ENCODE assay signal across 37 mouse cellular contexts in the genomic region with DNA sequence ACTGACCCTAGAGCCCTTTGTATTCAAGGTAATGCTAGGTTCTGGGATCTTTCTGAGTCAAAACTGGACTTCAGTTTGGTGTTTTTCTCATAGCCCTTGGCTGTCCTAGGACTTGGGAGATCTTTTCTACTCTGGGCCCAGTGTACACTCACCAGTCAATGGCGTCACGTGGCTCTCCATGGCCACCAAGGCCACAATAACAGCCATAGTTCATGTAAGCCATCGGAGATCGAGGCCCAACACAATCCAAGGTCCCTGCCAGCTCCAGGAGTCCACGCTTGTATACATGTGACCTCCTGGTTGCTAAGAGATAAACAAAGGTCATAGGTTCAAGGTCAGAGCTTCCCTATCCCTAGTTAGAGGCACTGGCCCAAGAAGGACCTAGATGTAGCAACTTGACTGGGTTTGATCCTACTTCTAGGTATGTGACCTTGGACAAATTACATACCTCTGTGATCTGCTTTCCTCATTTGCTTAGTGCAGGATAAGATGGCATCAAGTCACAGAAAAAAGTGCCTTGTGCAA. TPM values are rescaled to one million over a fixed set of nuclear protein-coding genes. Genes with fewer than 3 reads are reported as not detected.
DNase-seq lines count a peak whose midpoint lies in the region; ATAC-seq and TF ChIP-seq lines count a peak whose summit lies in the region.
"Had no signal": no experiment of that assay in that cellular context is flagged by ENCODE, and none has a peak within 500 bp of the region (broad histone marks: within the 10 kb centered on the region; RNA-seq: fewer than 3 reads in every experiment).

No protein-coding gene starts in this region.

- no peak overlapping the region for H3K4me3 ChIP-seq in intestine, embryonic 15.5 days (replicated peaks)
- no peak overlapping the region for H3K4me3 ChIP-seq in intestine, postnatal 0 days (ENCODE audit: low read depth, low read length)
- no peak overlapping the region for H3K4me3 ChIP-seq in small intestine, adult 2 months (ENCODE audit: low read depth, low read length)
- no peak overlapping the region for H3K4me3 ChIP-seq in midbrain, embryonic 15.5 days
- H3K4me3 ChIP-seq: embryonic facial prominence, embryonic 15.5 days; forebrain, embryonic 12.5 days; heart, embryonic 13.5 days; hindbrain, embryonic 10.5 days; hindbrain, embryonic 15.5 days had no signal

- no peak for TF ChIP-seq POLR2A in small intestine, adult 2 months (IDR thresholded peaks at IDR 0.05; ENCODE audit: low read depth, low read length)

- no peak for TF ChIP-seq CTCF in intestine, postnatal 0 days (IDR thresholded peaks at IDR 0.05; ENCODE audit: low read depth)
- no peak for TF ChIP-seq CTCF in small intestine, adult 2 months (IDR thresholded peaks at IDR 0.05; ENCODE audit: extremely low read depth, insufficient read length, insufficient replicate concordance, low read depth, low read length)

- peak; percentile 85 for DNase-seq in R1 (ENCODE audit: low read depth, low spot score)
- peak; percentile 25 for DNase-seq in adrenal gland, postnatal 10 days
- DNase-seq in urinary bladder, postnatal 36 days (ENCODE audit: low spot score in 2 of 2): no peak
- DNase-seq in kidney, adult 8-10 months: no peak
- DNase-seq: B cell, adult 2 months; cerebellum, adult 11-12 months; cerebellum, adult 9-11 months; forebrain, postnatal 0 days; heart, postnatal 10 days; kidney, adult 9 months; kidney, postnatal 10 days; layer of hippocampus, adult 9-11 months; liver; lung, adult 2 months; lung, postnatal 10 days; thymus, adult 2 months had no signal

- H3K4me2 ChIP-seq in intestine, embryonic 15.5 days (replicated peaks): no peak overlapping the region
- no peak overlapping the region for H3K4me2 ChIP-seq in intestine, postnatal 0 days (replicated peaks; ENCODE audit: low read depth)
- no peak overlapping the region for H3K4me2 ChIP-seq in midbrain, embryonic 15.5 days
- H3K4me2 ChIP-seq: embryonic facial prominence, embryonic 15.5 days; forebrain, embryonic 12.5 days; heart, embryonic 13.5 days; hindbrain, embryonic 15.5 days had no signal

- no peaks in the 10 kb centered on the region for H3K27me3 ChIP-seq in intestine, embryonic 15.5 days (replicated peaks)
- no peaks in the 10 kb centered on the region for H3K27me3 ChIP-seq in intestine, postnatal 0 days (replicated peaks; ENCODE audit: control insufficient read depth, insufficient read depth, low read length)
- H3K27me3 ChIP-seq in small intestine, adult 2 months (ENCODE audit: control insufficient read depth, insufficient read depth, low read length): no peaks in the 10 kb centered on the region
- H3K27me3 ChIP-seq in midbrain, embryonic 15.5 days (replicated peaks): no peaks in the 10 kb centered on the region
- H3K27me3 ChIP-seq: embryonic facial prominence, embryonic 15.5 days; hindbrain, embryonic 15.5 days; Patski had no signal

- H3K27ac ChIP-seq in intestine, embryonic 15.5 days: no peak overlapping the region
- no peak overlapping the region for H3K27ac ChIP-seq in intestine, postnatal 0 days (ENCODE audit: low read depth, low read length)
- peak overlapping the region; percentile 75 for H3K27ac ChIP-seq in small intestine, adult 2 months (ENCODE audit: insufficient read depth, low read depth, low read length)
- H3K27ac ChIP-seq in midbrain, embryonic 15.5 days: no peak overlapping the region
- H3K27ac ChIP-seq: embryonic facial prominence, embryonic 15.5 days; forebrain, embryonic 12.5 days; heart, embryonic 13.5 days; hindbrain, embryonic 10.5 days; hindbrain, embryonic 15.5 days; liver, embryonic 14.5 days had no signal

- no peaks in the 10 kb centered on the region for H3K9me3 ChIP-seq in intestine, embryonic 15.5 days
- no peaks in the 10 kb centered on the region for H3K9me3 ChIP-seq in intestine, postnatal 0 days (ENCODE audit: control insufficient read depth)
- H3K9me3 ChIP-seq in midbrain, embryonic 15.5 days: no peaks in the 10 kb centered on the region
- H3K9me3 ChIP-seq: embryonic facial prominence, embryonic 15.5 days; forebrain, embryonic 12.5 days; G1E; heart, embryonic 13.5 days; hindbrain, embryonic 10.5 days; hindbrain, embryonic 15.5 days had no signal

- WGBS in intestine, embryonic 15.5 days: 77% methylated on average over 5 of the region's 5 CpGs
- 64% methylated on average over 5 of the region's 5 CpGs for WGBS in intestine, postnatal 0 days
- 50% methylated on average over 5 of the region's 5 CpGs for WGBS in small intestine, adult 2 months
- WGBS in midbrain, embryonic 15.5 days: 88% methylated on average over 5 of the region's 5 CpGs

- no peak overlapping the region for H3K9ac ChIP-seq in intestine, embryonic 15.5 days
- H3K9ac ChIP-seq in intestine, postnatal 0 days (ENCODE audit: low read depth, low read length): no peak overlapping the region
- H3K9ac ChIP-seq in midbrain, embryonic 15.5 days: no peak overlapping the region
- H3K9ac ChIP-seq: embryonic facial prominence, embryonic 15.5 days; forebrain, embryonic 12.5 days; forebrain, postnatal 0 days; heart, embryonic 13.5 days; hindbrain, embryonic 15.5 days; liver, embryonic 14.5 days had no signal

- H3K36me3 ChIP-seq in intestine, embryonic 15.5 days: no peaks in the 10 kb centered on the region
- H3K36me3 ChIP-seq in intestine, postnatal 0 days (ENCODE audit: control insufficient read depth, insufficient read depth): no peaks in the 10 kb centered on the region; the same call in 1 of the 2 replicates
- no peaks in the 10 kb centered on the region for H3K36me3 ChIP-seq in small intestine, adult 2 months (ENCODE audit: control insufficient read depth, insufficient read depth, low read length)
- no peaks in the 10 kb centered on the region for H3K36me3 ChIP-seq in midbrain, embryonic 15.5 days (replicated peaks)
- H3K36me3 ChIP-seq: embryonic facial prominence, embryonic 15.5 days; forebrain, embryonic 12.5 days; G1E; heart, embryonic 13.5 days; hindbrain, embryonic 10.5 days; hindbrain, embryonic 15.5 days had no signal

- H3K4me1 ChIP-seq in intestine, embryonic 15.5 days (replicated peaks): 0 out of 2 replicates have a peak, but pooled peaks cover 4% of the 10 kb centered on the region
- no peaks in the 10 kb centered on the region for H3K4me1 ChIP-seq in intestine, postnatal 0 days (replicated peaks; ENCODE audit: control insufficient read depth, insufficient read depth, low read length)
- H3K4me1 ChIP-seq in small intestine, adult 2 months (ENCODE audit: control insufficient read depth, insufficient read depth, insufficient read length, low read length): peaks cover 12% of the 10 kb centered on the region; the same call in 1 of the 2 replicates
- H3K4me1 ChIP-seq in midbrain, embryonic 15.5 days: no peaks in the 10 kb centered on the region
- H3K4me1 ChIP-seq: forebrain, embryonic 12.5 days had no signal

- ATAC-seq in intestine, embryonic 15.5 days: peak; percentile 37; the same call in 1 of the 2 replicates
- ATAC-seq in intestine, postnatal 0 days: no peak
- no peak for ATAC-seq in midbrain, embryonic 15.5 days (replicated peaks)
- ATAC-seq: forebrain, postnatal 0 days; inflammation-experienced regulatory T-cells, adult 6 months; midbrain, embryonic 16.5 days; Patski had no signal

RNA-seq across cellular contexts. Expression of gene Pla2g10, which starts 2.9 kb away (rescaled TPM):
- polyA plus RNA-seq in intestine, embryonic 15.5 days (2015; fragmentation: Nextera tagmentation; extraction: Ambion mirVana): 4.8 and 7.9 TPM in 2 replicates
- 9.1 and 10.5 TPM in 2 replicates for polyA plus RNA-seq in intestine, postnatal 0 days (2015; fragmentation: Nextera tagmentation; extraction: Ambion mirVana)
- not detected for total RNA-seq in adrenal gland, postnatal 10 days (2021)
- 9.5 and 21.3 TPM in 2 replicates for polyA plus RNA-seq in small intestine, adult 2 months (2012; rRNA removed)
- 0.39 and 0.42 TPM in 2 replicates for polyA plus RNA-seq in midbrain, embryonic 15.5 days (2015; fragmentation: Nextera tagmentation; extraction: Ambion mirVana)
- total RNA-seq: common myeloid progenitor, adult 5-6 weeks; forebrain, postnatal 0 days; G1E; gastrocnemius, adult 8-10 months; gastrocnemius, postnatal 4 days; heart, postnatal 10 days; left cerebral cortex, postnatal 10 days; neutrophil, adult 5-6 weeks had no signal
- polyA plus RNA-seq: G1E; limb, embryonic 11.5 days; lung, adult 2 months; neural tube, embryonic 11.5 days; Patski had no signal

RNA-seq across cellular contexts. Expression of gene Rrn3, which starts 52.6 kb away (rescaled TPM):
- 49.8 and 54.5 TPM in 2 replicates for polyA plus RNA-seq in intestine, embryonic 15.5 days (2015; fragmentation: Nextera tagmentation; extraction: Ambion mirVana)
- 22.6 and 24.2 TPM in 2 replicates for polyA plus RNA-seq in intestine, postnatal 0 days (2015; fragmentation: Nextera tagmentation; extraction: Ambion mirVana)
- total RNA-seq in adrenal gland, postnatal 10 days (2021): 10 to 100 TPM; 37.6 to 38.0 TPM
- polyA plus RNA-seq in small intestine, adult 2 months (2012; rRNA removed): 1.6 and 2.7 TPM in 2 replicates
- 95.1 and 103 TPM in 2 replicates for polyA plus RNA-seq in midbrain, embryonic 15.5 days (2015; fragmentation: Nextera tagmentation; extraction: Ambion mirVana)

RNA-seq across cellular contexts. Expression of gene 3110001I22Rik, which starts 56.1 kb away (rescaled TPM):
- polyA plus RNA-seq in intestine, embryonic 15.5 days (2015; fragmentation: Nextera tagmentation; extraction: Ambion mirVana): 3.7 and 4.7 TPM in 2 replicates
- 2.5 and 2.7 TPM in 2 replicates for polyA plus RNA-seq in intestine, postnatal 0 days (2015; fragmentation: Nextera tagmentation; extraction: Ambion mirVana)
- total RNA-seq in adrenal gland, postnatal 10 days (2021): 1 to 10 TPM; 6.5 to 7.5 TPM
- polyA plus RNA-seq in small intestine, adult 2 months (2012; rRNA removed): 0.46 and 1.2 TPM in 2 replicates
- polyA plus RNA-seq in midbrain, embryonic 15.5 days (2015; fragmentation: Nextera tagmentation; extraction: Ambion mirVana): 6.5 and 7.4 TPM in 2 replicates

RNA-seq across cellular contexts. Expression of gene Bfar, which starts 56.2 kb away (rescaled TPM):
- 38.1 and 38.7 TPM in 2 replicates for polyA plus RNA-seq in intestine, embryonic 15.5 days (2015; fragmentation: Nextera tagmentation; extraction: Ambion mirVana)
- 19.4 and 21.1 TPM in 2 replicates for polyA plus RNA-seq in intestine, postnatal 0 days (2015; fragmentation: Nextera tagmentation; extraction: Ambion mirVana)
- total RNA-seq in adrenal gland, postnatal 10 days (2021): 10 to 100 TPM; 63.2 to 69.8 TPM
- polyA plus RNA-seq in small intestine, adult 2 months (2012; rRNA removed): 6.2 and 12.8 TPM in 2 replicates
- 54.9 and 56.4 TPM in 2 replicates for polyA plus RNA-seq in midbrain, embryonic 15.5 days (2015; fragmentation: Nextera tagmentation; extraction: Ambion mirVana)

RNA-seq across cellular contexts. Expression of gene Parn, which starts 59.9 kb away (rescaled TPM):
- polyA plus RNA-seq in intestine, embryonic 15.5 days (2015; fragmentation: Nextera tagmentation; extraction: Ambion mirVana): 38.6 and 38.7 TPM in 2 replicates
- 15.4 and 17.4 TPM in 2 replicates for polyA plus RNA-seq in intestine, postnatal 0 days (2015; fragmentation: Nextera tagmentation; extraction: Ambion mirVana)
- 10 to 100 TPM; 34.4 to 37.4 TPM for total RNA-seq in adrenal gland, postnatal 10 days (2021)
- 3.8 and 9.5 TPM in 2 replicates for polyA plus RNA-seq in small intestine, adult 2 months (2012; rRNA removed)
- polyA plus RNA-seq in midbrain, embryonic 15.5 days (2015; fragmentation: Nextera tagmentation; extraction: Ambion mirVana): 30.2 and 31.2 TPM in 2 replicates

Comparison
In these comparisons a context has a peak if more than half of its experiments do, and no peak if none do; other contexts are left out.
1. DNase-seq: peak in R1 (single experiment) and adrenal gland, postnatal 10 days (single experiment); none in urinary bladder, postnatal 36 days (0 of 2) and kidney, adult 8-10 months (0 of 2).